Mouse (Mus musculus): Measurements from ENCODE around the gene Atf3. TPM values are rescaled to one million over a fixed set of nuclear protein-coding genes. Genes with fewer than 3 reads are reported as not detected.

The Atf3 gene
- total and polyA plus RNA-seq, 2 experiments from 2014 or later = 0.62 to 1.4 TPM

DNA sequence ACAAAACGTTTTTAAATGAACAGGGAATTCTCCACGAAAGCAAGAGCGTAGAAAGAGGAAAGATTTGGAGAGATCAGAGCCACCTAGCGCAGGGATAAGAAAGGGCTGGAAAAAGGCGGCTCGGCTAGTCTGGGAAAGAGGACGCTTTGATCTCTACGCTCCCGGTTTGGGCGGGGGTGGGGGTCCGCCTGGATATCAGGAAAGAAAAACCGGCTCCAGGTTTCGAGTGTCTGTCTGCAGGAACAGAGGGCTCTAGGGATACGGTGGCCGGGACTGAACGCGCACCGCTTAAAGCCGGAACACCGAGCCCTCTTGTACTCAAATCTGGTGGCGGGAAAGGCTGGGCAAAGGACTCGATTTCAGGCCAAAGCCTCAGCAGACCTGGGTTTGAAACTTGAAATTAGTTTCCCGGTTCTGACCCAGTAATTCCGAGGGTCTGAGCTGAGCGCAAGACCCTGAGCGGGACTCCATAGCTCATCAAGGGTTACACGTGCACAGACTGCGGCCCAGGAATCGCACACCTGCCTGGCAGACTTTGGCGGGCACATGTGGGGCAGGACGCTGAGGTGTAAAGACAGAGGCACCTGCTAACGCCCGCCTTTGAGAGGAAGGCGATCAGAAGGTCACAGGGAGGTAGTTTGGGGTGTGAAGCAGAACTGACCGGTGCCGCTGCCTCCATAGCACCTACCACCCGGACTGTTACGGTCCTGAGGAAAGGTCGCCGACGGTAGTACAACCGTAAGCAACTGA is 33.6 kb downstream of the Atf3 start:
- WGBS = 3% methylated on average over 42 of the region's 42 CpGs
- peak; percentile 51 for TF ChIP-seq CTCF (IDR thresholded peaks at IDR 0.05; ENCODE audit: low read depth)
- Histone ChIP-seq H3K36me3 (ENCODE audit: insufficient read depth) (no peaks in the 10 kb centered on the region), H3K27me3 (ENCODE audit: insufficient read depth, low read length) (peaks cover 86% of the 10 kb centered on the region), H3K9me3 (ENCODE audit: low read length) (no peaks in the 10 kb centered on the region), H3K27ac (ENCODE audit: low read depth, low read length) (no peak overlapping the region), H3K4me1 (ENCODE audit: insufficient read depth) (peaks cover 20% of the 10 kb centered on the region), H3K4me2 (ENCODE audit: low read depth) (peak overlapping the region; percentile 96), H3K9ac (0 out of 2 replicates have a peak overlapping the region, but pooled peaks have one; percentile 14), H3K4me3 (ENCODE audit: low read depth, low read length) (peak overlapping the region; percentile 49)
- DNase-seq (peak; percentile 54), ATAC-seq (peak; percentile 42; the same call in 1 of the 2 replicates)

DNA sequence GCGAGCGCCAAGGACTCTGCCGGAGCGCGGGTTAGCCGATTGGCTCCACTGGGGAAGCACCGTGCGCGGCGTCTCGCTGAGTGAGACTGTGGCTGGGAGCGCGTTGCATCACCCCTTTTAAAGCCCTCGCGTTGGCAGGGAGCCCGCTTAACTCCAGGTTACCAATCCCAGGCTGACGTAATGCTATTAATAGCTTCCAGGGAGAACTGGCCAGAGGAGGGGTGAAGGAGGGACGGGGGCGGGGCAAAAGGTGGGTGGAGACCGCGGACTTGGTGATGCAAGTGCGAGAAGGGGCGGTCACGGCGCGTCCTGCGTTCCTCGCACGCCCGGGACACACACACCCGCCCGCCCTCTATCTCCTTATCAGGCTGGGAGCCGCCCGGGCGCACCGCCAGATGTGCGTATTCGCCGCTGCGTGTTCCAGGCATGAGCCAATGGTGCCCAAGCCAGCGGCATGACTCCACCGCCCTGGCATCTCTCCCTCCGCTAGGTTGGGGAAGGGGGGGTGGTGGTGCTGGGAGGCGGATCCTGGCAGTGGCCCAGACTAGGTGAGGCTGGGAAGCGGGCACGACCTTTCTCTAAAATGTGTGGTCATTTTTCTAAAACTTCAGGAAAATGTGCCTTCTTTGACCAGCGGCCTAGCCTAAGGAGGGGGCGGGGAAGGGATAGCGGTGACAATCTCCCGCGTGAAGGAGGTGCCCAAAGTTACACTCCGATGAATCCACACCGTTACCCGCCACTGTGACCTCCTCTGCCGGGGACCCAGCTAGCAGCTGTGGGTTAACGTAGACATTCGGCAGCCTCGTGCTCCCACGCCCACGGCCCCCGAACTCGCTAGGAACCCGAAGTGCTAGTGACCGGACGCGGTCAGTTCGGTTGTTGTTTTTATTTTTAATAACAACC is 34.4 kb downstream of the Atf3 start:
- Histone ChIP-seq H3K27ac (ENCODE audit: low read depth, low read length) (no peak overlapping the region), H3K4me1 (ENCODE audit: insufficient read depth) (peaks cover 20% of the 10 kb centered on the region), H3K9me3 (ENCODE audit: low read length) (no peaks in the 10 kb centered on the region), H3K36me3 (ENCODE audit: insufficient read depth) (no peaks in the 10 kb centered on the region), H3K27me3 (ENCODE audit: insufficient read depth, low read length) (peaks cover 86% of the 10 kb centered on the region), H3K4me3 (ENCODE audit: low read depth, low read length) (peak overlapping the region; percentile 49), H3K4me2 (ENCODE audit: low read depth) (peak overlapping the region; percentile 96), H3K9ac (peak overlapping the region; percentile 33; the same call in 1 of the 2 replicates)
- peak; percentile 82 for DNase-seq
- ATAC-seq = peak; percentile 88
- no peak for TF ChIP-seq CTCF (IDR thresholded peaks at IDR 0.05; ENCODE audit: low read depth)
- WGBS = under 1% methylated on average over 67 of the region's 67 CpGs

DNA sequence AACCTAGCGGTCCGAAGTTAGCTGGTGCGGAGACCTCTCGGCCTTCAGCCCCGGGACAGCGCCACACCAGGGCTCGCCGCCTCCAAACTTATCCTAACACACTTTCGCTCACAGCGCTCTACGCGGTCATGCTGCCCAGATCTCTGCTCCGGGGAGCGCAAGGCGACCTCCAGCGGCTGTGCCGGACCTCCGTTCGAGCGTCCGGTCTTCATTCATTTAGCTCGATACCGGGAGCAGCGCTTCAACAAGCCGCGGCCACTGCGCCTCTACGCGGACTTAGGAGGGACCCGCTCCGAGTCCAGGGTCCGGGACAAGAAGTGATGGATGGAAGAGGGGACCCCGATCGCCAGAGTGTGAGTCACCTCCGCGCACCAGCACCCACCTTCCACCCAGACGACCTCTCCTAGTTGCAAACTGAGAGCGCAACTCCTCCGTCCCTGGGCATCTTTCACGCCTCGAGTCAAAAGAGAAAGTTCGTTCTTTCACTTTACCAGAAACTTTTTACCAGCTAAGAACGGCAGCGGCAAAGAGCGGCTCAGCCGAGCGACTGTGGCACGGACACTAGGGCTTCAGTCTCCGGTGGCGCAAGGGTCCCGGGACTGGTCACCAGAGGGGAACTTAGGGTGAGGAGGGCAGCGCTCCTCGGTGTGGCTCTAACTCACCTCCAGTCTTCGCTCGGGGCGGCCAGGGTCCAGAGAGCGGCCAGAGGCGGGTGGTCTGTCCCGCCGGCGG is 35.2 kb downstream of the Atf3 start:
- Histone ChIP-seq H3K4me2 (ENCODE audit: low read depth) (peak overlapping the region; percentile 96), H3K4me3 (ENCODE audit: low read depth, low read length) (peak overlapping the region; percentile 49), H3K27ac (ENCODE audit: low read depth, low read length) (no peak overlapping the region), H3K36me3 (ENCODE audit: insufficient read depth) (no peaks in the 10 kb centered on the region), H3K9me3 (ENCODE audit: low read length) (no peaks in the 10 kb centered on the region), H3K27me3 (ENCODE audit: insufficient read depth, low read length) (peaks cover 81% of the 10 kb centered on the region), H3K9ac (peak overlapping the region; percentile 33; the same call in 1 of the 2 replicates), H3K4me1 (ENCODE audit: insufficient read depth) (peaks cover 20% of the 10 kb centered on the region)
- WGBS = under 1% methylated on average over 61 of the region's 61 CpGs
- peak; percentile 46 for TF ChIP-seq CTCF (IDR thresholded peaks at IDR 0.05; ENCODE audit: low read depth)
- ATAC-seq = 0 out of 2 replicates have a peak, but pooled peaks have one; percentile 3
- DNase-seq = peak; percentile 29

DNA sequence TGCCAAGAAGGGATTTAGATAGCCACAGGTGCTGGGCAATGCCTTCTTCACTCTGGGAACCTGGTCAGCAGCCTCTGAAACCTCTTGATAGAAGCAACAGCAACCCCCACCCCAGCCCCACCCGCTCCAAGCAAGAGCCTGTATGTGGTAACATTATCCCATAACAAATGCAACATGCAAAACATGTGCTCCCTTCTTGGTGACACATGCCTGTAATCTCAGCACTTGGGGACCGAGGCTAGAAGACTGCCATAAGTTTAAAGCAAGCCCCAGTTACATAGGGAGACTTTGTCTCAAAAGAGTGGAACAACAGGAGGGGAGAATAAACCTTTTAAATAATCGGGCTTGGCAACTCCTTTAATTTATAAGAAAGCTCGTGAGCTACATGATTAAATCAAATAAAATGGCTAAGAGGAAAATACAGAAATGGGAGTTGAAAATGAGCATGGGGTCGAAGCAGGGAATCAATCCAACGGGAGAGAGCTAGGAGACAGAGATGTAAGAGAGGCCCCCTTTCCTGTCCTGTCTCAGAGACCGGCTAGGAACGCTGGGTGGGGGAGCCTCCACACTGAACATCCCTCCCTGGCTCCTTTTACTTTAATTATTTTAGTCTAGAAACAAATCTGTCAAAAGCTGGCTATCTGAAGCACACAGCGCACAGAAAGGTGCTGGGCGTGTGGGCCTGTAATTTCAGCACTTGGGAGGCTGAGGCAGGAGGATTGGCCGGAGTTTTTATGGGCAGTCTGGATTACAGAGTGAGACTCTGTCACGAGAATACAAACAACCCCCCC is 36.2 kb downstream of the Atf3 start:
- H3K9me3 ChIP-seq (ENCODE audit: low read length) = no peaks in the 10 kb centered on the region
- no peaks in the 10 kb centered on the region for H3K36me3 ChIP-seq (ENCODE audit: insufficient read depth)
- DNase-seq (no peak), ATAC-seq (no peak)
- H3K4me1 ChIP-seq (ENCODE audit: insufficient read depth) = peaks cover 20% of the 10 kb centered on the region
- TF ChIP-seq CTCF (IDR thresholded peaks at IDR 0.05; ENCODE audit: low read depth) = no peak
- H3K9ac ChIP-seq = no peak overlapping the region
- no peak overlapping the region for H3K27ac ChIP-seq (ENCODE audit: low read depth, low read length)
- H3K27me3 ChIP-seq (ENCODE audit: insufficient read depth, low read length) = peaks cover 73% of the 10 kb centered on the region
- H3K4me2 ChIP-seq (ENCODE audit: low read depth) = peak overlapping the region; percentile 96; the same call in 1 of the 2 replicates
- H3K4me3 ChIP-seq (ENCODE audit: low read depth, low read length) = no peak overlapping the region
- 48% methylated on average over 12 of the region's 12 CpGs for WGBS

DNA sequence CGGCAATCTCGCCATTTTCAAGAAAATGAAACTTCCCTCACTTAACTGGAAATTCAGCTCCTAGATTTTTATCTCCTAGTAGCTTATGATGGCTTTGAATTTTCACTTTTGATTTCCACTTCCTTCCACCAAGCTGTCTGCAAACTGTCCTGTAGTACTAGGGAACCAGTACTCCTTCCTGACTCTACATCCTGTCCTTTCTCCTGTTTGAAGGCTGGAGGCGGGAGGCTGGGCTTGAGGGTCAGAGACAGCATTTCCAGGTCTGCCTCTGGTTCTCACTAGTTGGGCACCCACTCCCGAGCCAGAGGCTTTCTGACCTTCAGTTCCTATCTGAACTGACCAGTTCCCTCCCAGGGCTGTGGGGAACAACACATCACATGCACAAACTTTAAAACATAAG is 37.4 kb downstream of the Atf3 start:
- Histone ChIP-seq H3K4me2 (ENCODE audit: low read depth) (no peak overlapping the region), H3K36me3 (ENCODE audit: insufficient read depth) (no peaks in the 10 kb centered on the region), H3K27ac (ENCODE audit: low read depth, low read length) (no peak overlapping the region), H3K9ac (no peak overlapping the region), H3K4me3 (ENCODE audit: low read depth, low read length) (no peak overlapping the region), H3K9me3 (ENCODE audit: low read length) (no peaks in the 10 kb centered on the region), H3K4me1 (ENCODE audit: insufficient read depth) (peaks cover 17% of the 10 kb centered on the region; the same call in 1 of the 2 replicates), H3K27me3 (ENCODE audit: insufficient read depth, low read length) (peaks cover 60% of the 10 kb centered on the region)
- TF ChIP-seq CTCF (IDR thresholded peaks at IDR 0.05; ENCODE audit: low read depth) = no peak
- DNase-seq (no peak), ATAC-seq (no peak)
- 78% methylated on average over 4 of the region's 4 CpGs for whole genome bisulfite sequencing

DNA sequence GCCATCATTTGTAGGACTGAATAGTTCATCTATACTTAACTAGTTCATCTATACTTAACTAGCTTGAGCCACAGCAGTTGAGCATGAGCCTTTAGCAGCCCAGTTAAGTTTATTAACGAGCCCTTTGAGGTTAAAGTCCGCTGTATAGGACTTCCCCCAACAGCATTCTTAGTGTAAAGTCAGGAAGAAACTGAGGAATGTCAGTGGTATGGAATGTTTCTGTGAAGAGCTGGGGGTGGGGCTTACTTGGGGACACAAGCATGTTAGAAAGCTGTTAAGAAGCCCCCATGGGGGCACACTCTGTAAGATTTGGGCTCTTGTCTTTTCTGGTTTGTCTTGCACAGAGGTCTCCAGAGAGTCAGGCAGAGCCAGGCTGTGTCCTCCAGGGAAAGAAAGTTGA is 38.0 kb downstream of the Atf3 start:
- WGBS = 42% methylated on average over 2 of the region's 2 CpGs
- Histone ChIP-seq H3K27me3 (ENCODE audit: insufficient read depth, low read length) (peaks cover 56% of the 10 kb centered on the region), H3K27ac (ENCODE audit: low read depth, low read length) (no peak overlapping the region), H3K9ac (no peak overlapping the region), H3K36me3 (ENCODE audit: insufficient read depth) (no peaks in the 10 kb centered on the region), H3K4me2 (ENCODE audit: low read depth) (no peak overlapping the region), H3K9me3 (ENCODE audit: low read length) (no peaks in the 10 kb centered on the region), H3K4me1 (ENCODE audit: insufficient read depth) (peaks cover 13% of the 10 kb centered on the region; the same call in 1 of the 2 replicates), H3K4me3 (ENCODE audit: low read depth, low read length) (no peak overlapping the region)
- no peak for DNase-seq
- no peak for ATAC-seq
- TF ChIP-seq CTCF (IDR thresholded peaks at IDR 0.05; ENCODE audit: low read depth) = no peak
